Mouse (Mus musculus): ENCODE measurements around the gene Yod1.

GRCm38 (mm10) chr1:130738551-130739106, 21.5 kb downstream of the Yod1 start:
- TF ChIP-seq CTCF (IDR thresholded peaks at IDR 0.05; ENCODE audit: control insufficient read depth, insufficient read depth, low read length) = no peak
- TF ChIP-seq POLR2A (IDR thresholded peaks at IDR 0.05; ENCODE audit: borderline replicate concordance, control insufficient read depth, low read depth, low read length) = no peak

Measured in bone marrow, adult 2 months (tissue).